Mouse (Mus musculus) frontal cortex, adult 2 months (tissue): Measurements from ENCODE around the gene Ddx20. TPM values are rescaled to one million over a fixed set of nuclear protein-coding genes. Genes with fewer than 3 reads are reported as not detected.
"Not testable (repeated sequence)": the region's sequence is repeated elsewhere in the genome, so short reads cannot be mapped to it uniquely, and the experiment has no call there.

Experiments
- DNase-seq, 2 experiments: peaks; one replicate each; pipeline ENCODE4 v3.0.0; 2022; ENCODE audit warnings: low spot score in 1 of 2; ENCODE audit errors: extremely low spot score in 1 of 2
- polyA plus RNA-seq: library from polyadenylated mRNA; depleted of rRNA; stranded (reverse); fragments of >200 nt; gene quantifications from 2 replicates; pipeline ENCODE4 v1.2.3, GENCODE M21; 2012

Gene Ddx20
- polyA plus RNA-seq, 1 experiment: 10.8 TPM

- DNase-seq: peak; percentile 78 to 82
These were observed 19.1 kb upstream of the Ddx20 start for GRCm38 (mm10) chr3:105706366-105707020.

GRCm38 (mm10) chr3:105705561-105705960 is 18.2 kb upstream of the Ddx20 start:
- no peak for DNase-seq

- peak; percentile 77 to 88 for DNase-seq
These were observed 17.7 kb upstream of the Ddx20 start for GRCm38 (mm10) chr3:105705061-105705549.

DNA sequence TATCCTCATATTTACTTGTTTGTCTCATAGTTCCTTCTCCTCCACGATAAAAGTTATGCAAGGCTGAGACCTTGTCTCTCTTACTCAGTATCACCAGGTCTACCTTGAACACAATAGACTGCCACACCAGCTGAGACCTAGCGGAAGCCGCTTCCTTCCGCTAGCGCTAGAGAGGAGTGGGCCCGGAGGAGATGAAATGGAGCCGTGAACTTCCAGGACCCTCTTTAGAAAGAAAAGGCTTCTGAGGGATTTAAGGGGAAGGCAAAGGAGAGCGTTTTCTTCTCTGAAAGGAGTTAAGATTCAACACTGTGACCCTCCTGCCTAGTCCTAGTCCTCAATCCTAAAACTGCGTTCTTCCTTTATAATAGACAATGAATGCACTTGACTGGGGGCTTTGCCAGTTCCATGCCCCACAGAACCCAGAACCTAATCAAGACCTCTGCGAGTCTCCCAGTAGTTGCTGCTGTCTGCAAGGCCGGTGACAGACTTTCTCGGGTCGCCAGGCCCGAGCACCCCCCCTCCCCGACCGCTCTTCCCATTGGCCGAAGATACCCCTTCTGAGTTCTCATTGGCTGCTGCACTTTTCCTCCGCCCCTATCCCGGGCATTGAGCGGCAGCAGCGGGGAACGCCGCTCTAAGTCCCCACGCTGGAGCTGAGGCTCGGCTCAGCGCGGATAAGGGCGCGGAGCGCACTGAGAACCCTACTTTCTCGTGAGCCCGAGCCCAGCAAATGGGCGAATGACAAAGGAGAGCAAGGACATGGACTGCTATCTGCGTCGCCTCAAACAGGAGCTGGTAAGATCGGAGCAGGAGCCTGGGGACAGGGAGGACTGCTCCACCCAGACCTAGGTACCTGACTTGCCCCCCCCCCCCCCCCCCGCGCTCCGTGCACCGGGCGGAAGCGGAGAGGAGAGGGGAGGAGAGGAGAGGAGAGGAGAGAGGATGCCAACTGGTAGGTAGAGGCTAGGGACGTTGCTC is 16.9 kb upstream of the Ddx20 start, which contains the start of gene Inka2:
Gene Inka2 (plus strand): TSS at position 569 of the 978 bp plus-strand sequence.
- DNase-seq: peak; percentile 73 to 87

DNA sequence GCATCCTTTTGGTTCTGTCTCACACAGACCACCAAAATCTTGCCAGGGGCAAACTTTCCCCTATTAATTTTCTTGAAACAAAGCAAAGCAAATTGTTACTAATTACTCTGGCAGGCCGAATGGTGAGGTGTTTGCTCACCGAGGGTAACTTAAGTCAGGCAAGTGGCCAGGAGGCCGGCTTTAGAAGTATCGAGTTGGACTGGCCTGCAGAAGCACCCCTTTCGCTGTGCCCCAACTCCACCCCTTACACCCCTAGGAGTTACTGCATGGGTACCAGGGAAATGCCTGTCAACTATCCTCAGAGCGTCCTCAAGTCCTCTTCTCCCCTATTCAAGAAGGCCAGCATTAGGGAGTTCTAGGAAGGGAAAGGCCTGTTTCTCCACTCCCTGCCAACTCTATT is 16.2 kb upstream of the Ddx20 start:
- no peak for DNase-seq

DNA sequence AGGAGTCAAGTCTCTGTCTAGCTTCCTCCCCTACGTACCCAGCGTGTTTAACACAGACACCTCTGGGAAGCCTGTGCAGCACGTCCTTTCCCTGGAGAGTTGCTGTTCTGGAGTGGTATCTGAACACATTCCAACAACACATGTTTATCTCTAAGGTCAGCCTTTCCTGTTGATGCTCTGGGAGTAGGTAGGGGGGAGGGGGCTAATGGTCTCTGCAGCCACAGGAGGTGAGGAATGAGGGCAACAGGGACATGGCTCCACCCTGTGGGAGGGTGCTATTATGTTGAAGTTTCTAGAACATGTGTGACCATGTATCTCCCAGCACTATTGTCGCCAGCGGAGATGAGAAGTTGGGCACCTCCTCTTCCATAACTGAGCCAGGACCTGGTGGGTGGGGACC is 14.0 kb upstream of the Ddx20 start:
- DNase-seq: no peak

DNA sequence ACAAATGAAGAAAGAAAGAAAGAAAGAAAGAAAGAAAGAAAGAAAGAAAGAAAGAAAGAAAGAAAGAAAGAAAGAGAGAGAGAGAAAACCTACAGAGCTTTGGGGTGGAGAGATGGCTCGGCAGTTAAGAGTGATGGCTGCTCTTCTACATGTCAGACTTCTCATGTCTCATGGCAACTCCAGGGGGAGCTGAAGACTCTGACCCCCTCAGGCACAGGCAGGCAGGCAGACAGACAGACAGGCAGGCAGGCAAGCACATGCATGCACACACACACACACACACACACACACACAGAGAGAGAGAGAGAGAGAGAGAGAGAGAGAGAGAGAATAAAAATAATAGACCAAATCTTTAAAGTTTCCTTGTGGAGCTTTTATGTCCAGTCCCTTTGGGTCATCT is 13.4 kb upstream of the Ddx20 start:
- not testable (repeated sequence) for DNase-seq

GRCm38 (mm10) chr3:105699241-105699933 is 12.0 kb upstream of the Ddx20 start:
- DNase-seq: no peak

GRCm38 (mm10) chr3:105698311-105698710 is 10.9 kb upstream of the Ddx20 start:
- DNase-seq: no peak

DNA sequence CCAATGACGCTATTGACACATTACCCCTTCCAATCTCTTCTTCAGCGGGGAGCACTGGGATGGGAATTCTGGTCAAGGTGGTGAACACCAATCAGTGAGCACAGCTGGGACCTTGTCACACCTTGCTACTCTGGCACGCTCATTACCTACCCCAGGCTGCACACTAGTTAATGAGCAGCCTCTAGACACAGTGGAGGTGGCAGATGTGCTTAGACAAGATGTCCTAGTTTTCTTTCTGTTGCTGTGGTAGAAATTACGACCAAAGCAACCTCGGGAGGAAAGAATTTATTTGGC is 9.7 kb upstream of the Ddx20 start:
- DNase-seq: no peak

GRCm38 (mm10) chr3:105696387-105697147 is 9.2 kb upstream of the Ddx20 start:
- no peak for DNase-seq

- no peak for DNase-seq
These were observed 8.4 kb upstream of the Ddx20 start for GRCm38 (mm10) chr3:105695476-105696386.

DNA sequence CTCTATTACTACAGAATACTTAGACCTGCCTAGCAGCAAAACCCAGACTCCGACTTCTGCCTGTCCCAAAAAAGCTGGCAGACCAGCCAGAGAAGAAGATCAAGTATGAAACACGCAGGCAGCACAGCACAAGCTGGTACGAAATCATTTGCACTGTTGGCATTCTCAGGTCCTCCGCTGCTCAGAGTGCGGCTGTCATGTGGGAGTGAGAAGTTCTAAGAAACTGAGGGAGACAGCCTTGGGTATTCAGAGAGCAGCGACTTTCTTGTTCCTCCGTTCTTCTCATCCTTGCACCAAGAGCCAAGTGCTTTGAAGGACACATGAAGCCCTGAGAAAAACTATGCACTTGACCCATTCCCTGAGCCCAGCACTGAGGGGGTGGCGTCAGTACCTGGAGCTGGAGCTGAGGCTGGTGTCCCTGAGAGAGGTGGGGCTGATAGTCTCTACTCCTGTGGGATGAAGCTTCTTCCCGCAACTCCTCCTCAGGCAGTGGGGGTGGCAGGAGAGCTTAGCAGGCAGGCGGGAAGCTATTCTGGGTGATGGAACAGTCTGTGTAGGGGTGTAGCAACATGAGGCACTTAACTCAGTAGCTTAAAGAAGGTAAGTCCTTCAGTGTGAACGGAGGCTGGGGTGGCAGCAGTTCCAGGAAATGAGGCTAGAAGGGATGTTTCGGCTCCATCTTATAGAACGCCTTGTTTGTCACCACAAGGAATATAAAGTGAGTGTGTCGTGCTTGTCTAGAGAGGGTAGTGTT is 6.1 kb upstream of the Ddx20 start:
- DNase-seq: peak; percentile 91 to 93

DNA sequence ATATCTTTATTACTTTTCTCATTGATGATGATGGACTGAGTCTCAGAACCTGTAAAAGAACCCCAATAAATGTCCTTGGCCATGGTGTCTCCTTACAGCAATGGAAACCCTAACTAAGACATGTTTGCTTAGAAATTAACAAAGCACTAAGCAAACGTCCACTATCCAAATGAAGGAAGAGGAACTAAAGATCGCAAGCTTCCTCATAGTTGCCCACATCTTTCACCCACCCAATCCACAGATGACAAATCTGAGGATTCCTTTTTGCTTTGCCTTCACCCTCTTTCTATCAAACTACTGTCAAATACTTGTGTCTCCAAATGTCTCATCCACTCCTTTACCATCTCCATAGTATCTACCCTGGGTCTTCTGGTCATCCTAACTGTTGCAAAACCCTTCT is 1.2 kb upstream of the Ddx20 start:
- DNase-seq: no peak

- DNase-seq: peak in 1 of 2 experiments; percentile 12
These were observed 715 bp downstream of the Ddx20 start for GRCm38 (mm10) chr3:105686394-105687323.

DNA sequence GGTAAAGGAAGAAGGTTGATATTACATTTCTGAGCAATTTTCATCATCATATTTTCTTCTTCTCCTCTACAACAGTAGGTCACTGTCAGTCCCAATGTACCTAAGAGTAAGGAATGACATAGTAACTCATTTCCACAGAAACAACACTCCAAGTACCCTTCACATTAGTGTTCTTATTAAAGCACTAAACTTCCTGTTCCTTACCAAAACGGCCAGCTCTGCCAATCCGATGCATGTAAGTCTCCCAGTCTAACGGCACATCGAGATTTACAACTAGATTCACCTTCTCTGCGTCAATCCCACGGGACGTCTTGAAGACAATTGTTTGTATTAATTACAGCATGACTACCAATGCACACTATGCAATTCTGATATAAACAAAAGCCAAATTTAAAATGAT is 7.0 kb downstream of the Ddx20 start:
- no peak for DNase-seq

DNA sequence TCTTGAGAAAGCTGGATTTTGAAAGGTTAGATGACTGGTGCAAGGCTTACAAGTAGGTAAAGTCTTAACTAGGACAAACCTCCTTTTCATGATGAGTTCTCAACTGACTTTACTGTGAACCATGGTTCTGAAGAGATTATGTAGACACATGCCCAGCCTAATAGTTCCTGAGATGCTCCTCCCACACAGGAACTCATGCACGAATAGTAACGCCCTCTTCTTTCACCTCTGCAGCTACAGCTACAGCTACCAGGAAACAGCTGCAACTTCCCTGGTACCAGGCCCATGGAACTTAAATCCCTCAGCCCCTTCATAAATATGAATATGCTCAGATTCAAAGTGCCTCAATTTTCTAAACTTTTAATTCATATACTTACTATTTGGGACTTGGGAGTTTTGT is 11.4 kb downstream of the Ddx20 start:
- DNase-seq: no peak
